Mouse (Mus musculus): ENCODE data around the gene Phka1. TPM values are rescaled to one million over a fixed set of nuclear protein-coding genes. Genes with fewer than 3 reads are reported as not detected.
A peak's percentile ranks its signal among the peaks of the same experiment; 100 is the strongest.
"Not testable (repeated sequence)": the region's sequence is repeated elsewhere in the genome, so short reads cannot be mapped to it uniquely, and the experiment has no call there.

The Phka1 gene
- 3.3 TPM for polyA plus RNA-seq (2012; fragmentation: generic; extraction: Trizol)
- long read RNA-seq, experiment 1, full-length matches to known transcripts: 2 of 5 reads
- long read RNA-seq, experiment 1, partial matches to known transcripts: 1 of 5 reads
- long read RNA-seq, experiment 1, other reads (novel, unspliced or antisense): 2 of 5 reads
- long read RNA-seq, experiment 2, full-length matches to known transcripts: 26 of 38 reads
- long read RNA-seq, experiment 2, partial matches to known transcripts: 4 of 38 reads
- long read RNA-seq, experiment 2, other reads (novel, unspliced or antisense): 8 of 38 reads

GRCm38 (mm10) chrX:102643823-102644572 is at the start of gene Phka1:
Gene Phka1 (minus strand): TSS chrX:102644246.
- Histone ChIP-seq H3K27me3 (ENCODE audit: control insufficient read depth, insufficient read depth, insufficient read length) (no peaks in the 10 kb centered on the region), H3ac (ENCODE audit: control insufficient read depth, insufficient read length, low read depth) (peak within 1 kb of the TSS; percentile 82), H3K4me3 (ENCODE audit: insufficient read depth, poor library complexity, severe bottlenecking) (peak within 1 kb of the TSS; percentile 39), H3K79me2 (ENCODE audit: control insufficient read depth, insufficient read depth) (peaks cover 10% of the 10 kb centered on the region), H3K36me3 (ENCODE audit: control insufficient read depth, insufficient read depth) (no peaks in the 10 kb centered on the region), H3K79me3 (ENCODE audit: low read depth) (no peaks in the 10 kb centered on the region)
- no peak for TF ChIP-seq CTCF (IDR thresholded peaks at IDR 0.05; ENCODE audit: control insufficient read depth, insufficient read depth, insufficient read length)
- TF ChIP-seq USF1 (IDR thresholded peaks at IDR 0.05; ENCODE audit: low read depth): no peak
- TF ChIP-seq MYOD1 (IDR thresholded peaks at IDR 0.05; ENCODE audit: control insufficient read depth, insufficient read length, low read depth): no peak
- TF ChIP-seq MYOG (IDR thresholded peaks at IDR 0.05; ENCODE audit: control insufficient read depth, extremely low read depth, insufficient read length): no peak
- no peak for TF ChIP-seq CEBPB (IDR thresholded peaks at IDR 0.05; ENCODE audit: low read depth)
- TF ChIP-seq FOSL1 (IDR thresholded peaks at IDR 0.05; ENCODE audit: insufficient read depth, low read length, poor library complexity, severe bottlenecking): no peak
- TF ChIP-seq MAX (IDR thresholded peaks at IDR 0.05): no peak

GRCm38 (mm10) chrX:102689252-102689651 is 45.2 kb upstream of the Phka1 start:
- not testable (repeated sequence) for H3K79me3 ChIP-seq (ENCODE audit: low read depth); H3K36me3 ChIP-seq (ENCODE audit: control insufficient read depth, insufficient read depth); H3K4me3 ChIP-seq (ENCODE audit: insufficient read depth, poor library complexity, severe bottlenecking); H3ac ChIP-seq (ENCODE audit: control insufficient read depth, insufficient read length, low read depth); H3K27me3 ChIP-seq (ENCODE audit: control insufficient read depth, insufficient read depth, insufficient read length); H3K79me2 ChIP-seq (ENCODE audit: control insufficient read depth, insufficient read depth)

GRCm38 (mm10) chrX:102686872-102687271 is 42.8 kb upstream of the Phka1 start, which contains the start of gene Gm3880:
Gene Gm3880 (minus strand): TSS chrX:102686972.
- not testable (repeated sequence) for H3K79me3 ChIP-seq (ENCODE audit: low read depth); H3K4me3 ChIP-seq (ENCODE audit: insufficient read depth, poor library complexity, severe bottlenecking); H3ac ChIP-seq (ENCODE audit: control insufficient read depth, insufficient read length, low read depth); H3K27me3 ChIP-seq (ENCODE audit: control insufficient read depth, insufficient read depth, insufficient read length); H3K36me3 ChIP-seq (ENCODE audit: control insufficient read depth, insufficient read depth); H3K79me2 ChIP-seq (ENCODE audit: control insufficient read depth, insufficient read depth)

- not testable (repeated sequence) for H3K4me3 ChIP-seq (ENCODE audit: insufficient read depth, poor library complexity, severe bottlenecking); H3K79me2 ChIP-seq (ENCODE audit: control insufficient read depth, insufficient read depth); H3ac ChIP-seq (ENCODE audit: control insufficient read depth, insufficient read length, low read depth); H3K79me3 ChIP-seq (ENCODE audit: low read depth); H3K27me3 ChIP-seq (ENCODE audit: control insufficient read depth, insufficient read depth, insufficient read length); H3K36me3 ChIP-seq (ENCODE audit: control insufficient read depth, insufficient read depth)
These were observed 40.7 kb upstream of the Phka1 start for GRCm38 (mm10) chrX:102684706-102685105.

GRCm38 (mm10) chrX:102666641-102667040 is 22.6 kb upstream of the Phka1 start:
- H3K4me3 ChIP-seq (ENCODE audit: insufficient read depth, poor library complexity, severe bottlenecking): no peak overlapping the region
- H3K36me3 ChIP-seq (ENCODE audit: control insufficient read depth, insufficient read depth): no peaks in the 10 kb centered on the region
- H3K79me2 ChIP-seq (ENCODE audit: control insufficient read depth, insufficient read depth): no peaks in the 10 kb centered on the region
- no peak for TF ChIP-seq MYOD1 (IDR thresholded peaks at IDR 0.05; ENCODE audit: control insufficient read depth, insufficient read length, low read depth)
- no peaks in the 10 kb centered on the region for H3K79me3 ChIP-seq (ENCODE audit: low read depth)
- no peak overlapping the region for H3ac ChIP-seq (ENCODE audit: control insufficient read depth, insufficient read length, low read depth)
- H3K27me3 ChIP-seq (ENCODE audit: control insufficient read depth, insufficient read depth, insufficient read length): no peaks in the 10 kb centered on the region

- Histone ChIP-seq H3ac (ENCODE audit: control insufficient read depth, insufficient read length, low read depth) (no peak overlapping the region), H3K27me3 (ENCODE audit: control insufficient read depth, insufficient read depth, insufficient read length) (no peaks in the 10 kb centered on the region), H3K79me3 (ENCODE audit: low read depth) (no peaks in the 10 kb centered on the region), H3K79me2 (ENCODE audit: control insufficient read depth, insufficient read depth) (no peaks in the 10 kb centered on the region), H3K36me3 (ENCODE audit: control insufficient read depth, insufficient read depth) (no peaks in the 10 kb centered on the region), H3K4me3 (ENCODE audit: insufficient read depth, poor library complexity, severe bottlenecking) (no peak overlapping the region)
- TF ChIP-seq USF1 (IDR thresholded peaks at IDR 0.05; ENCODE audit: low read depth) (no peak), CEBPB (IDR thresholded peaks at IDR 0.05; ENCODE audit: low read depth) (no peak), MYOG (IDR thresholded peaks at IDR 0.05; ENCODE audit: control insufficient read depth, extremely low read depth, insufficient read length) (no peak), MAX (IDR thresholded peaks at IDR 0.05) (no peak), MYOD1 (IDR thresholded peaks at IDR 0.05; ENCODE audit: control insufficient read depth, insufficient read length, low read depth) (no peak), FOSL1 (IDR thresholded peaks at IDR 0.05; ENCODE audit: insufficient read depth, low read length, poor library complexity, severe bottlenecking) (no peak), CTCF (IDR thresholded peaks at IDR 0.05; ENCODE audit: control insufficient read depth, insufficient read depth, insufficient read length) (no peak)
These were observed 16.7 kb upstream of the Phka1 start for GRCm38 (mm10) chrX:102660712-102661111.
